ENCODE assay signal across 8 mouse cellular contexts in genomic region chr2:30238906-30239465, GRCm38 (mm10). TPM values are rescaled to one million over a fixed set of nuclear protein-coding genes. Genes with fewer than 3 reads are reported as not detected.
DNase-seq lines count a peak whose midpoint lies in the region; ATAC-seq lines count a peak whose summit lies in the region.

No protein-coding gene starts in this region.

- peak overlapping the region; percentile 87 for H3K4me3 ChIP-seq in brown adipose tissue, adult 24 weeks (ENCODE audit: insufficient read depth, low read depth, low read length)
- H3K4me3 ChIP-seq in hindbrain, embryonic 10.5 days: peak overlapping the region; percentile 89
- peak overlapping the region; percentile 58 for H3K4me3 ChIP-seq in midbrain, embryonic 11.5 days (ENCODE audit: low read depth, low read length)

- H3K27me3 ChIP-seq in hindbrain, embryonic 10.5 days (ENCODE audit: insufficient read depth, poor library complexity, severe bottlenecking): no peaks in the 10 kb centered on the region
- no peaks in the 10 kb centered on the region for H3K27me3 ChIP-seq in midbrain, embryonic 11.5 days (ENCODE audit: control insufficient read depth, insufficient read depth, low read length)

- no peaks in the 10 kb centered on the region for H3K9me3 ChIP-seq in hindbrain, embryonic 10.5 days
- H3K9me3 ChIP-seq in midbrain, embryonic 11.5 days (ENCODE audit: control insufficient read depth, low read length): no peaks in the 10 kb centered on the region

- peaks cover 51% of the 10 kb centered on the region for H3K36me3 ChIP-seq in hindbrain, embryonic 10.5 days
- peaks cover 12% of the 10 kb centered on the region; the same call in 1 of the 2 replicates for H3K36me3 ChIP-seq in midbrain, embryonic 11.5 days (ENCODE audit: control insufficient read depth, insufficient read depth, low read length)

- H3K27ac ChIP-seq in brown adipose tissue, adult 24 weeks (replicated peaks; ENCODE audit: low read depth, low read length): peak overlapping the region; percentile 98
- H3K27ac ChIP-seq in hindbrain, embryonic 10.5 days: peak overlapping the region; percentile 95; the same call in 1 of the 2 replicates
- H3K27ac ChIP-seq in midbrain, embryonic 11.5 days (ENCODE audit: low read depth, low read length): no peak overlapping the region

- WGBS in hindbrain, embryonic 10.5 days: 78% methylated on average over 3 of the region's 3 CpGs
- WGBS in midbrain, embryonic 11.5 days: 85% methylated on average over 3 of the region's 3 CpGs

- H3K4me1 ChIP-seq in brown adipose tissue, adult 24 weeks (ENCODE audit: control insufficient read depth, insufficient read depth, insufficient read length, low read length): peaks cover 23% of the 10 kb centered on the region
- peaks cover 50% of the 10 kb centered on the region for H3K4me1 ChIP-seq in hindbrain, embryonic 10.5 days (replicated peaks)
- peaks cover 15% of the 10 kb centered on the region for H3K4me1 ChIP-seq in midbrain, embryonic 11.5 days (ENCODE audit: control insufficient read depth, insufficient read depth, low read length)

- peak overlapping the region; percentile 72 for H3K4me2 ChIP-seq in midbrain, embryonic 11.5 days

- peak; percentile 46 to 60 for DNase-seq in heart, adult 18-20 months
- DNase-seq in heart, postnatal 10 days: no peak
- DNase-seq in hindbrain, embryonic 10.5 days (ENCODE audit: low spot score): no peak
- no peak for DNase-seq in midbrain, embryonic 11.5 days (ENCODE audit: low spot score, missing footprints)
- no peak for DNase-seq in right cerebral cortex, postnatal 25 days
- DNase-seq in Muller cell, postnatal 12 days (ENCODE audit: inconsistent ontology term): no peak

- peak overlapping the region; percentile 77 for H3K9ac ChIP-seq in midbrain, embryonic 11.5 days (ENCODE audit: low read length)

- intact Hi-C loops in heart, postnatal 10 days (cut with DNase I): loop anchor here (1.0 to 2.0 kb wide), 2 partner anchors 27 to 60 kb away; partner anchors contain the start of genes Phyhd1 and Spout1

- no peak for ATAC-seq in midbrain, embryonic 11.5 days (ENCODE audit: low FRiP score)
- ATAC-seq in monocyte, adult 5-6 weeks (replicated peaks; ENCODE audit: insufficient number of reproducible peaks, low FRiP score, low TSS enrichment, poor library complexity, severe bottlenecking): no peak

RNA-seq across cellular contexts. Expression of gene Gm28035, which starts 1.4 kb away (rescaled TPM):
- total RNA-seq in heart, adult 18-20 months (2021): 1 to 10 TPM; 3.4 to 3.6 TPM
- 1 to 10 TPM; 1.3 to 2.7 TPM for total RNA-seq in heart, postnatal 10 days (2021)
- polyA plus RNA-seq in brown adipose tissue, adult 24 weeks (2012; ENCODE audit: insufficient read depth, insufficient read length, missing spikeins): not detected in 2 replicates
- polyA plus RNA-seq in hindbrain, embryonic 10.5 days (2016; fragmentation: Nextera tagmentation; extraction: Ambion mirVana): 0.10 TPM in 1 of 2 replicates, not detected in the other
- polyA plus RNA-seq in midbrain, embryonic 11.5 days (2014; fragmentation: Nextera tagmentation; extraction: Ambion mirVana): 0.05 and 0.21 TPM in 2 replicates
- 1.8 to 2.0 TPM in 2 of 3 replicates, not detected in the other for total RNA-seq in monocyte, adult 5-6 weeks (2017)

RNA-seq across cellular contexts. Expression of gene Lrrc8a, which starts 1.5 kb away (rescaled TPM):
- 10 to 100 TPM; 77.9 to 86.5 TPM for total RNA-seq in heart, adult 18-20 months (2021)
- 10 to 100 TPM; 72.1 to 91.7 TPM for total RNA-seq in heart, postnatal 10 days (2021)
- polyA plus RNA-seq in brown adipose tissue, adult 24 weeks (2012; ENCODE audit: insufficient read depth, insufficient read length, missing spikeins): 11.9 and 14.8 TPM in 2 replicates
- polyA plus RNA-seq in hindbrain, embryonic 10.5 days (2016; fragmentation: Nextera tagmentation; extraction: Ambion mirVana): 38.3 and 43.4 TPM in 2 replicates
- polyA plus RNA-seq in midbrain, embryonic 11.5 days (2014; fragmentation: Nextera tagmentation; extraction: Ambion mirVana): 49.2 and 51.7 TPM in 2 replicates
- 8.1 to 13.5 TPM (median 9.8 TPM) in 3 replicates for total RNA-seq in monocyte, adult 5-6 weeks (2017)

RNA-seq across cellular contexts. Expression of gene Phyhd1, which starts 27.0 kb away (rescaled TPM):
- total RNA-seq in heart, adult 18-20 months (2021): 100 to 1,000 TPM; 109 to 110 TPM
- total RNA-seq in heart, postnatal 10 days (2021): 10 to 100 TPM; 26.3 to 29.3 TPM
- polyA plus RNA-seq in brown adipose tissue, adult 24 weeks (2012; ENCODE audit: insufficient read depth, insufficient read length, missing spikeins): 16.2 and 19.3 TPM in 2 replicates
- polyA plus RNA-seq in hindbrain, embryonic 10.5 days (2016; fragmentation: Nextera tagmentation; extraction: Ambion mirVana): 3.1 and 5.5 TPM in 2 replicates
- polyA plus RNA-seq in midbrain, embryonic 11.5 days (2014; fragmentation: Nextera tagmentation; extraction: Ambion mirVana): 2.9 and 3.5 TPM in 2 replicates
- 1.2 to 4.2 TPM (median 1.2 TPM) in 3 replicates for total RNA-seq in monocyte, adult 5-6 weeks (2017)

RNA-seq across cellular contexts. Expression of gene Kyat1, which starts 33.3 kb away (rescaled TPM):
- total RNA-seq in heart, adult 18-20 months (2021): 10 to 100 TPM; 36.0 to 36.5 TPM
- 10 to 100 TPM; 44.5 to 44.6 TPM for total RNA-seq in heart, postnatal 10 days (2021)
- 17.4 and 19.1 TPM in 2 replicates for polyA plus RNA-seq in brown adipose tissue, adult 24 weeks (2012; ENCODE audit: insufficient read depth, insufficient read length, missing spikeins)
- 9.0 and 11.4 TPM in 2 replicates for polyA plus RNA-seq in hindbrain, embryonic 10.5 days (2016; fragmentation: Nextera tagmentation; extraction: Ambion mirVana)
- polyA plus RNA-seq in midbrain, embryonic 11.5 days (2014; fragmentation: Nextera tagmentation; extraction: Ambion mirVana): 8.2 and 9.6 TPM in 2 replicates
- 1.2 to 4.5 TPM (median 2.9 TPM) in 3 replicates for total RNA-seq in monocyte, adult 5-6 weeks (2017)

RNA-seq across cellular contexts. Expression of gene Gm28038, which starts 41.9 kb away (rescaled TPM):
- total RNA-seq in heart, adult 18-20 months (2021): not detected
- total RNA-seq in heart, postnatal 10 days (2021): not detected
- polyA plus RNA-seq in brown adipose tissue, adult 24 weeks (2012; ENCODE audit: insufficient read depth, insufficient read length, missing spikeins): not detected in 2 replicates
- not detected in 2 replicates for polyA plus RNA-seq in hindbrain, embryonic 10.5 days (2016; fragmentation: Nextera tagmentation; extraction: Ambion mirVana)
- not detected in 2 replicates for polyA plus RNA-seq in midbrain, embryonic 11.5 days (2014; fragmentation: Nextera tagmentation; extraction: Ambion mirVana)
- total RNA-seq in monocyte, adult 5-6 weeks (2017): not detected in 3 replicates

Comparison
In these comparisons a context has a peak if more than half of its experiments do, and no peak if none do; other contexts are left out.
1. DNase-seq: peak in heart, adult 18-20 months (2 of 2); none in heart, postnatal 10 days (0 of 2), hindbrain, embryonic 10.5 days (single experiment), midbrain, embryonic 11.5 days (single experiment), right cerebral cortex, postnatal 25 days (single experiment) and Muller cell, postnatal 12 days (single experiment).
2. Peak in every context shown above with its lines, with median percentiles within 50 percentile points of each other: H3K4me3 ChIP-seq.